Mouse (Mus musculus): Measurements from ENCODE around the gene Pik3ip1. TPM values are rescaled to one million over a fixed set of nuclear protein-coding genes. Genes with fewer than 3 reads are reported as not detected.

Gene Pik3ip1
- polyA plus RNA-seq, 2 experiments from 2014 or later, result 32.9 to 53.5 TPM

DNA sequence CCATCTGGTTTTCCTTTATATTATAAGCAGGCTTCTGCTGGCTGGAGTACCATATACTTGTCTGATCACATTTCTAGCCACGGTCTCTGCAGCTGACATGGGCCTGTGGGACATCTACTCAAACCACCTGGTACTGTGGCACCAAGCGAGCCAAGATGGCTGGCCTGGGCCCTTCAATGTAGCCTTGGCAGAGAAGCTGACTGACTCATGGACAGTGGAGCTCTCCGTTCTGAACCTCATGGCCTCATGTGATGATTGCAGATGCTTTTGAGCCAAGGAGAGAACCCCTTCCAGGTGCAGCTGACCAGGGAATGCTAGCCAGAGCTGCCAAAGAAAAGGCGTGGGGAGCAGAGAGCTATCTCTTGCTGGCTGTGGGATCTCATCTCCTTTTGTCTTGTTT lies 24.4 kb upstream of the Pik3ip1 start:
- ATAC-seq, result no peak

GRCm38 (mm10) chr11:3307875-3308274 lies 22.3 kb upstream of the Pik3ip1 start:
- ATAC-seq, result no peak

DNA sequence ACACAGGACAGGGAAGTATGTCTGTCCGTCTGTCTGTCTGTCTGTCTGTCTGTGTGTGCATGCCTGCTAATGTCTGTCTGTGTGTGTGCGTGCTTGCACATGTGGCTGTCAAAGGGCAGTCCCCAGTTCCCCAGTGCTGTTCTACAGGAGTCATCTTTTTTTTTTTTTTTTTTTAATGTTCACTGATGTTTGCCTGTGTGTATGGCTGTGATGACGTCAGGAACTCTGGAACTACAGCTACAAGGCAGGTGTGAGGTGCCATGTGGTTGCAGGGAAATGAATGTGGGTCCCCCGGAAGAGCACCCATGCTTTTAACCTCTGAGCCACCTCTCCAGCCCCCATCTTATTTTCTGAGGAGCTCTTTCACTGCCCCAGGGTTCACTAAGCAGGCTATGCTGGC lies 20.3 kb upstream of the Pik3ip1 start:
- ATAC-seq, result no peak

DNA sequence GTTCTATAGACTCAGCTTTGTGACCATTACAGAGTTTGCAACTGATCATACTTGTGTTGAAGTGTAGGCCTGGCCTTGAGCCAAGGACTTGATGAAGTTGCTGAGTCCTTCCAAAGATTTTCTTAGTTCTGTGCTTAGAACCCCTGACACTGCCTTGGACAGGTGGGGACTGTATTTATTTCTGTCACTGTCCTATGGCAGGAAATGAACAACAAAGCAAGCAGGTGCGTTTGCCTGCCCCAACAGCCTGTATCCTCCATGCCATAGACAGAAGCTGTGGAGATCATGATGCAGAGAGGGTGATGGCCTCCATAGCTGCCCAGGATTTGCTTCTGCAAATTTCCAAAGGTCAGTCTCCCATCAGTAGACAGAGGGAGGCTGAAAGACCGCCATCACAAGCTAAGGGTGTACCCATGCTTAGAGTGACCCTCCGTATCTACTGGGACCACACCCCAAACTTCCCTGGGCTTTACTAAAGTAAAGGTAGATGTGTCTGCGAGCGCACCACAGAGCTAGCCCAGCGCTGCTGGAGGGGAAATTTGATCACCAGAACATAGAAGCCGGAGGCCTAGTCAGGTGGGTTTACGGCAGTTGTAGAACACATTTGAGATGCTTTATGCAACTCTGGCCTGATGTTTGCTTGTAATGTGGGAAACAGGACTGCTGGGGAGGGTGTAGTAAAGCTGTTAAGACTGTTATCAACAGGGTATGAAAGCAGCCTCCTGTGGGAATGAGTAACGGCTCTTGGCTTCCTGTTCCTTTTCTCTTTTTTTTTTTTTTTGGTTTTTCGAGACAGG lies 19.2 kb upstream of the Pik3ip1 start:
- ATAC-seq, result no peak

DNA sequence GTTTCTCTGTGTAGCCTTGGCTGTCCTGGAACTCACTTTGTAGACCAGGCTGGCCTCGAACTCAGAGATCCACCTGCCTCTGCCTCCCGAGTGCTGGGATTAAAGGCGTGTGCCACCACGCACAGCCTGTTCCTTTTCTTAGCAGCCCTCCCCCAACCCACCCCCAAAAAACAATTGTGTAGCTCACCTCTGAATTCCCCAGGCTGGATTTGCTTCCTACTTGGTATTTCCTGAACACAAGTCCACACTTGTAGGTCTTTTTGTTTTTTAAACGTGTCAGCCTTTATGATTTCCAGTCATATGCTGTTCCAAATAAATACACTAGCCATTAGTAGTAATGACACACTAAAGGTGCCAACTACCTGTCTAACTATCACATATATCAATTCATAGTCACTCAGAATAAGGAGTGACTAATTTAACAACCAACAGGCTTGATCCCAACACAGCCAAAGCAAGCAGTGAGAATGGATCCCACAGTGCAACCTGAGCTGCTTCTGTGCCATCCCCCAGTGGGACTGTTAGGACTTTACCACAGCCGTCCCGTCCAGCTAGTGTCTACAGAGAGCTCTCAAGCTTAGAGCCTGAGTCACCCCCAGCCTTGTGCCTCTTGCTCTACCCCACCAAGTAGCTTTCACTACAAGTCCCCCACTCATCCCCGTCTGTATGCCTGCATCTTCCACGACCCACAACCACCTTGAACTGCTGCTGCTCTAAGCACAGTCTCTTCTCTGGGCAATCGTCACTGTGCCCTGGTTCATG lies 18.4 kb upstream of the Pik3ip1 start:
- no peak for ATAC-seq

- peak; percentile 19 for ATAC-seq
Observed at GRCm38 (mm10) chr11:3313294-3313693, 16.9 kb upstream of the Pik3ip1 start.

DNA sequence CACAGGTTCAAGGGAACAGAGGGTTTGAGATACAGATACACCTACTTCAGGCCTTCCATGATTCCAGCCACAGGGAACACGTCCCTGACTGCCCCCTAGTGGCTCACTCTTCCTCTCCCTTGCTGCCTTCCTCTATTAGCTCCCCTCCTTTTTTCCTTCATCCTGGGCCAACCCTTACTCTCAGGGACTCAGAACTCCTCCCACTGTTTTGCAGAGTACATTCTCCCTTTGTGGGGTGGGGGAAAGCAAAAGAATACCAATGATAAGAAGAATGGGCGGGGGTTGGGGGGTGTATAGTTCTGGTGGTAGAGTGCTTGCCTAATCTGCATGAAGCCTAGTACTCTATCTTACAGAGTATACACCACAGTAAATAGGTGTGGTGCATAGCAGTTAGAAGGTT lies 16.1 kb upstream of the Pik3ip1 start:
- no peak for ATAC-seq

GRCm38 (mm10) chr11:3318286-3318685 lies 11.9 kb upstream of the Pik3ip1 start:
- ATAC-seq, result no peak

- ATAC-seq, result no peak
Observed at GRCm38 (mm10) chr11:3328271-3328670, 1.9 kb upstream of the Pik3ip1 start.

GRCm38 (mm10) chr11:3328806-3329775 lies 1.1 kb upstream of the Pik3ip1 start:
- no peak for ATAC-seq

DNA sequence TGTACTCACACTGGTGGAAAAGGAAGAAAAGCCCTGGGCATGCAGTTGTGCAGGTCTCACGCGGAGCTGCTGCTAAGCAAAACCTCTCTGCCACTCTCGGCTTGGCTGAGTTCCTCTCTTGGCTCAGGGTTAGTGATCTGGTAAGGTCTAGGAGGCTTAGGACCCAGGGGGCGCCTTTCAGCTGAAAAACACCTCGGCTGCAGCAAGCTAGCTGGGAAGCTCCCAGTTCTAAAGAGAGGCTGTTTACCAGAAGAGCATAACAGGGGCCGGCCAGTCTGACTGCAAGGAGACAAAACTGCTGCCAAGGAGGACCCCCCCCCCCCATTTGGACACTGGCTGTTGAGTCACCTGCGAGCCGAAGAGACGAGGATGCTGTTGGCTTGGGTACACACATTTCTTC lies 365 bp downstream of the Pik3ip1 start:
- ATAC-seq, result peak; percentile 5

GRCm38 (mm10) chr11:3330991-3331750 lies 970 bp downstream of the Pik3ip1 start:
- ATAC-seq, result no peak

DNA sequence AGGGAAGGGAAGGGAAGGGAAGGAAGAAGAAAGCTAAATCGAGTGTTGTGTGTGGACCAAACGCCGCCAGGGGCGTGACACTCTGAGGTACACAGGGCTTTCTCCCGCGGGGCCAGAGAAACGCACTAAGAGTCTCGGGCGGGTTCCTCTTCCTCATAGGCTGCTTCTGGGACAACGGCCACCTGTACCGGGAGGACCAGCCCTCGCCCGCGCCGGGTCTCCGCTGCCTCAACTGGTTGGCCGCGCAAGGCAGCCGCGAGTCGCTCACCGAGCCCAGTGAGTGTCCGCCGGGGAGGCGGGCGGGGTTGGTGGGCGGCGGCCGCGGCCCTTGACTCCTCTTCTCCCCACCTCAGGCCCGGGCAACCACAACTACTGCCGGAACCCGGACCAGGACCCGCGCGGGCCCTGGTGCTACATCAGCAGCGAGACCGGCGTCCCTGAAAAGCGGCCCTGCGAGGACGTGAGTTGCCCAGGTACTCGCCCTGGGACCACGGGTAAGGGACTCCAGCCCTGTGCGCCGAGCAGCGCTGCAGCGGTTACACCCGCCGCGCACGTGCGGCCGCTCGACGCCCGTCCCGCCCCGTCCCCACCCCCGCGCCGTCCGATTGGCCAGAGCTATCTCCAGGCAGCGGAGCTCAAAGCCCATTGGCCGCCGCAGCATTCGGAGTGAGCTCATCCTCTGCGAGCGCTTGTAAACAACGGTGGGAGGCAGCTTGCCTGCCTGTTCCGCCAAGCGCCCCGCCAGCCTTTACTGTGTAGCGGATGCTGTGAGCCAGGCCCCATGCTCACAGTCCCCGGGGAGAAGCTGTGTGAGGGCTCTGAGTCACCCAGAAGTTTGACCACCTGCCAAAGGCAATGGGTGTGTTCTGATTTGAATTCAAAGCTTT lies 1.8 kb downstream of the Pik3ip1 start:
- ATAC-seq, result peak; percentile 76

- ATAC-seq, result no peak
Observed at GRCm38 (mm10) chr11:3333111-3333695, 3.0 kb downstream of the Pik3ip1 start.

DNA sequence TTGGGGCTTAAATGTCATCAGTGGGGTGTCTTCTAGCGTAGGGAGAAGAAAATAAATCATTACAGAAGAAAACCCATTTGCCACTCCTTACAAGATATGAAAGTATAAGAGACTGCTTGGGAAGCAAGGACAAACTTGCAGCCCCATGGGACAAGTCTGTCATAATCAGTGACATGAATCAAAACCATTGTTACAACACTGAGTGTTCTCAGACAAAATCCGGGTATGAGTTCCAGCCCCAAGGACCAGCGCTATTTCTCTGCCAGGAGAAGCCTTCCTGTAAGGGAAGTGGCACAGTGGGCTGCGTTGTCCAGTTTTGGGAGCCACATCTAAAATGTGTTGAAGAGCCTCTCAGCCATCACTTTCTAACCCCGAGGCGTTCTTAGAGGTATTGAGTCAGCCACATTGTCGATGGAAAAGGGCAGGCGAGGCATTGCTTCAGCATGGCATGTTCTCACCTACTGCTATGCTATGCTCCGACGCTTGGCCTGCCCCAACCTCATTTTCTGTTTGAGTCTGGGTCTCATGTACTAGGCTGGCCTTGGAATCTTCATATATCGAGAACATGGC lies 4.0 kb downstream of the Pik3ip1 start:
- no peak for ATAC-seq

DNA sequence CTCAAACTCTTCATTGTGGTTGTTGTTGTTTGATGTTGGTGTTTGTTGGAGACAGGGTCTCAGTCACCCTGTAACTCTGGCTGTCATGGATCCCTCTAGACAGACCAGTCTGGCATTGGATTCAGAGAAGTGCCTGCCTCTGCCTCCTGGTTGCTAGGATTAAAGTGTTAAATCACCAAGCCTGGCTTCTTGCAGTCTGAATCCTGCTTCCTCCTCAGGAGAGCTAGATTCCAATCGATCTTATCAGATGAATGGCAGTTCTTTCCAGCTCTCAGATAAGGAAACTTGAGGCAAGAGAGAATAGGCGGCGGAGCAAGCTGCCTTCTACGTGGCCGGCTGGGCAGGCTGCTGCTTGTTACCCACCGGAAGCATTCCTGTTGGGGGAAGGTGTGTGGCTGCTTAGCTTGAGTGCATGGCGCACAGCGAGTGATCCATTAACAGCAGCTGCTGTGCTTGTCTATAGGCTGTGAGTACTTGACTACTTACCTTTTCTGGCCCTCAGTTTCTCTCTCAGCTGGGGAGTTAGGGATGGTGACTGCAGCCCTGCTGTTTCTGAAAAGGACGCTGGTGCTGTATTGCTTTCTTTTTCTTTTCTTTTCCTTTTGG lies 4.6 kb downstream of the Pik3ip1 start:
- no peak for ATAC-seq

- peak; percentile 68 for ATAC-seq
Observed at GRCm38 (mm10) chr11:3335651-3336216, 5.5 kb downstream of the Pik3ip1 start.

- ATAC-seq, result no peak
Observed at GRCm38 (mm10) chr11:3336602-3337001, 6.4 kb downstream of the Pik3ip1 start.

DNA sequence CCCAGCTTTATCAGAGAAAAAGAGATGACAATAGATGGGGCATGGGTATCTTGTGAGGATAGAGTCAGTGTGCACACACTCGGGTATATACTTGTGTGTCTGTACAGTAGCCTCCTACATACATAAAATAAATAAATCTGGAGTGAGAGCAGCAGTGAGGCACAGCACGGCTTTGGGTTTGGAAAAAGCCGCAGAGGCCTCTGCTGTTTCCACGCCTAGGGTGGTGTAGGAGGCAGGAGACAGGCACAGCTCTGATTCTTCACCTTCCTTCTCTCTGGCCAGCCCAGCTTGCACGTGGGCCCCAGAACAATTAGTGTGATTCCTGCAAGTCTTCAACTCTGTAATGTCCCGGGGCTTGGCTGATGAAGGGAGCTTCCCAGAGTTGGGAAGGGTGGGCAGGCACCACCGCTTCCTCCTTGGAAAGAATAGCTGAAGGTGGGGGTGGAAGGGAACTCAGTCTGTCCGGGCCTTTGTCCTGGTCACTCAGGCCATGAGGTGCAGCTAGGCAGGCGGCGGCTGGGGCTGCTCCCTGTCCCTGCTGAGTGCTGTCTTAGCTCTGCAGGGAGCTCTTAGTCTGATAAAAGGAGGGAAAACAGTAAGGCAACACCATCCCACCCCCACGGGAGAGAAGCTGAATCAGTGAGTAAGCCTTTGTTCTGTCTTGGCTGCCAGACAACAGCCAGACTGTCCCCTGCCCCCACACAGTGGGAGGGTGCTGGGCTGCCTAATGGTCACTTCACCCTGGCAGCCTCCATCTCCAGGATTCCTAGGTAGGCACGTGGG lies 7.2 kb downstream of the Pik3ip1 start:
- ATAC-seq, result no peak
